Mouse (Mus musculus) CH12.LX (cell line): ENCODE measurements around the gene Traf1.

Experiments
- CTCF ChIP-seq, 2 experiments: IDR thresholded peaks in 1 of 2; conservative IDR thresholded peaks in 1 of 2; 2 replicates each; pipeline ENCODE4 v1.5.1; 2011 to 2012; ENCODE audit warnings: low read depth in 2 of 2, low read length in 2 of 2, improper control_type of control experiment in 1 of 2, inconsistent platforms in 1 of 2, mild to moderate bottlenecking in 1 of 2, moderate library complexity in 1 of 2
- TBP ChIP-seq: conservative IDR thresholded peaks from 2 replicates; pipeline ENCODE4 v1.6.1; 2011; ENCODE audit warnings: low read depth, low read length, improper control_type of control experiment

DNA sequence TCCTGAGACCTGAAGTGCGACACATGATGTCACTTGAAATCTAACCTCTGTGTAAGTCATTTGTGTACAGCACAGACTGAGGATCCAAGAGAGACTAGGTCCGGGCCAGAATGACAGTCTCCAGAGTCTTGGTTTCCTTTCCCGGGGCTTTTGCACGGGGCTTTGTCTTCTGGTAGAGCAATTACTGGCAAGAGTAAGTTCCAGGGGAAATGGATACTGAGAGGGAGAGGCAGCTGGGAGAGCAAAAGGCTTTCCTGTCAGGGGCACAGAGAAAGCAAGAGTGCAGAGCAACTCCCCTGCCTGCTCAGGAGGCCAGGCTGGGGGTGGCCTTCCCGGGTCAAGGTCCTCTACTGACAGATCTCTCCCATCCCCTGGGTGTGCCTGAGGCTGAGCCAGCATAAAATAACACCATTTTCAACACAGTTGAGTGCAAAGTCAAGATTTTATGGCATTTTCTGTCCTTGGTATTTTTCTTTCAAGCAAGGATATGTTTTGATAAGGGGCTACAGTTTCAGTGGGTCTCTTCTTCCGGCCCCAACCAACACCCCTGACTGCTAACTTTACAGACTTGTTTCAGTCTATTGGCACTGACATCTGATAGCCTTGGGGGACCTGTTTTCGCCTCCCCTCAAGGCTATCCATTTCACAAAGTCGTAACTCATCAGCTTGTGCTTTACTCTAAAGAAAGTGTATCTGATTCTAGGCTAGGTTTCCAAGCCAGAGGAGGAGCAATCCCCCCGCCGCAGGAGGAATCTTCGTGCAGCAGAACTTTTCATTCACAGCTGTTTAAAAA, 21.5 kb upstream of the Traf1 start:
- TF ChIP-seq CTCF (conservative IDR thresholded peaks at IDR 0.05 in 1 of 2, IDR thresholded peaks at IDR 0.05 in 1 of 2; ENCODE audit: low read depth in 2 of 2, low read length in 2 of 2) (no peak), TBP (no peak)
